Mouse (Mus musculus): Measurements from ENCODE around the gene Phlda2. TPM values are rescaled to one million over a fixed set of nuclear protein-coding genes. Genes with fewer than 3 reads are reported as not detected.

Phlda2 gene
- polyA plus RNA-seq, 1 experiment from 2014 or later, result 0.37 TPM

DNA sequence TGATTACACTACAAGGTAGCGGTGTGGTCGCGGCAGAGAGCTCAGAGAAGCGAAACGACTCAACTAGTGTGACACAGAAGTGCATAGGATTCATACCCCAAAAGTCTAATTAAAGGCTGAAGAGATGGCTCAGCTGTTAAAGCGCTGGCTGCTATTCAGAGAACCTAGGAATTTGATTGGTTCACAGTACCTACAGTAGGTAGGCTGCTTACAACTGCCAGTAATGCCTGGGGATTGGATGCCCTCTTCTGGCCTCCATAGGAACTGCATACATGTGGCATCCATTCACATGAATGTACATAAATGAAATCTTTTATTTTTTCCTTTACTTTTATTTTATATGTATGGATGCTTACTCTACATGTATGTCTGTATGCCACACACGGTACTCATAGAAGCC lies 3.7 kb upstream of the Phlda2 start:
- Histone ChIP-seq H3K27ac (ENCODE audit: low read depth, low read length) (no peak overlapping the region), H3K36me3 (ENCODE audit: control insufficient read depth, insufficient read depth, low read length) (no peaks in the 10 kb centered on the region), H3K9me3 (ENCODE audit: control insufficient read depth, low read length) (no peaks in the 10 kb centered on the region), H3K4me2 (no peak overlapping the region), H3K27me3 (ENCODE audit: control insufficient read depth, insufficient read depth, low read length) (peaks cover 26% of the 10 kb centered on the region), H3K4me1 (ENCODE audit: control insufficient read depth, insufficient read depth, low read length) (peaks cover 5% of the 10 kb centered on the region; the same call in 1 of the 2 replicates), H3K4me3 (ENCODE audit: low read depth, low read length) (no peak overlapping the region), H3K9ac (ENCODE audit: low read length) (no peak overlapping the region)
- 30% methylated on average over 7 of the region's 7 CpGs for WGBS
- ATAC-seq (ENCODE audit: low FRiP score) (no peak), DNase-seq (ENCODE audit: low spot score, missing footprints) (peak; percentile 92)

DNA sequence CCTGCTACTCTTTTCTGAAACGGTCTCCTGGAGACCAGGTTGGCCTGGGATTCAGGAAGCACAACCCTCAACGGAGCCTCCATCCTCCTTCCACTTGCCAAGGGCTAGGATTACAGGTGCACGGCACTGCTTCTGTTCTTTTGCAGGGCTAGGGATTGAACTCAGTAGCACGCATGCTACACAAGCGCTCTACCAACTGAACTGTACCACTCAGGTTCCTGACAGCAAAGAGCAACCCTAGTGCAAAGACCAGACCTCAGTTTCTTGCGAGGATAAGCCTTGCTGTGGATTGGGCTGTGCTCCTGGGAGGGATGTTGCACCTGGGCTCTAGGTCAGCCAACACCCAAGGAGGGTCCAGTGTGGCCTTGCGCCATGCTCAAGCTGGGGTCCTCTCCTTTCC lies 3.3 kb upstream of the Phlda2 start:
- DNase-seq (ENCODE audit: low spot score, missing footprints), result no peak
- Histone ChIP-seq H3K4me1 (ENCODE audit: control insufficient read depth, insufficient read depth, low read length) (peaks cover 5% of the 10 kb centered on the region; the same call in 1 of the 2 replicates), H3K27me3 (ENCODE audit: control insufficient read depth, insufficient read depth, low read length) (peaks cover 30% of the 10 kb centered on the region), H3K4me3 (ENCODE audit: low read depth, low read length) (no peak overlapping the region), H3K9me3 (ENCODE audit: control insufficient read depth, low read length) (no peaks in the 10 kb centered on the region), H3K4me2 (no peak overlapping the region), H3K27ac (ENCODE audit: low read depth, low read length) (no peak overlapping the region), H3K9ac (ENCODE audit: low read length) (no peak overlapping the region), H3K36me3 (ENCODE audit: control insufficient read depth, insufficient read depth, low read length) (no peaks in the 10 kb centered on the region)
- 69% methylated on average over 7 of the region's 7 CpGs for WGBS
- no peak for ATAC-seq (ENCODE audit: low FRiP score)

DNA sequence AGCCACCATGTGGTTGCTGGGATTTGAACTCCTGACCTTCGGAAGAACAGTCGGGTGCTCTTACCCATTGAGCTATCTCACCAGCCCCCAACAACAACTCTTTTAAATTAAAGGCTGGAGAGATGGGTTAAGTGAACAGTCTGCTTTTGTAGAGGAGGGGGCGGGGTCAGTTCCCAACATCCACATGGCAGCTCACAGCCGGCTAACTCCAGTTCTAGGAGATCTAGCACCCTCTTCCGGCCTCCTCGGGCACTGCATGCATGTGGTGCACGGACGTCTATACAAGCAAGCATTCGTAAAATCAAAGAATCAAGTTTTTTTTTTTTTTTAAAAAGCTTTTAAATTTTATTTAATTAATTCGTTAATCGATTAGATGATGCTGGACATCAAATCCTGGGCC lies 2.9 kb upstream of the Phlda2 start:
- DNase-seq (ENCODE audit: low spot score, missing footprints) (peak; percentile 94), ATAC-seq (ENCODE audit: low FRiP score) (no peak)
- Histone ChIP-seq H3K27ac (ENCODE audit: low read depth, low read length) (no peak overlapping the region), H3K9me3 (ENCODE audit: control insufficient read depth, low read length) (no peaks in the 10 kb centered on the region), H3K4me2 (no peak overlapping the region), H3K9ac (ENCODE audit: low read length) (no peak overlapping the region), H3K27me3 (ENCODE audit: control insufficient read depth, insufficient read depth, low read length) (peaks cover 35% of the 10 kb centered on the region), H3K36me3 (ENCODE audit: control insufficient read depth, insufficient read depth, low read length) (no peaks in the 10 kb centered on the region), H3K4me1 (ENCODE audit: control insufficient read depth, insufficient read depth, low read length) (peaks cover 5% of the 10 kb centered on the region; the same call in 1 of the 2 replicates), H3K4me3 (ENCODE audit: low read depth, low read length) (no peak overlapping the region)
- WGBS, result 26% methylated on average over 11 of the region's 11 CpGs

DNA sequence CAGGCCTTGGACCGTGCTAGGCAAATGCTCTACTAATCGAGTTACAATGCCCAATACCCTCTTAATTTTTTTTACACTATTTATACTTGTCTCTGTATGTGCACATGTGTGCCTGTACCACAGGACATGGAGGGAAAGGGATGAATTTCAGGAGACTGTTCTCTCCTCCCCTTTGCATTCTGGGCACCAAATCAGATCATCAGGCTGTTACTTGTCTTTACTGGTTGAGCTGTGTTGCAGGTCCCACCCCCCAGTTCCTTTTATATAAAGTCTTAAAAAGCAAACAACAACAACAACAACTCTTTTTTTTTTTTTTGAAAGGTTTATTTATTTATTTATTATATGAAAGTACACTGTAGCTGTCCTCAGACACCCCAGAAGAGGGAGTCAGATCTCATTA lies 2.5 kb upstream of the Phlda2 start:
- ATAC-seq (ENCODE audit: low FRiP score), result no peak
- WGBS, result 90% methylated on average over 2 of the region's 2 CpGs
- Histone ChIP-seq H3K36me3 (ENCODE audit: control insufficient read depth, insufficient read depth, low read length) (no peaks in the 10 kb centered on the region), H3K27me3 (ENCODE audit: control insufficient read depth, insufficient read depth, low read length) (peaks cover 39% of the 10 kb centered on the region), H3K4me2 (no peak overlapping the region), H3K27ac (ENCODE audit: low read depth, low read length) (no peak overlapping the region), H3K9me3 (ENCODE audit: control insufficient read depth, low read length) (no peaks in the 10 kb centered on the region), H3K4me1 (ENCODE audit: control insufficient read depth, insufficient read depth, low read length) (peaks cover 5% of the 10 kb centered on the region; the same call in 1 of the 2 replicates), H3K9ac (ENCODE audit: low read length) (no peak overlapping the region), H3K4me3 (ENCODE audit: low read depth, low read length) (no peak overlapping the region)
- no peak for DNase-seq (ENCODE audit: low spot score, missing footprints)

DNA sequence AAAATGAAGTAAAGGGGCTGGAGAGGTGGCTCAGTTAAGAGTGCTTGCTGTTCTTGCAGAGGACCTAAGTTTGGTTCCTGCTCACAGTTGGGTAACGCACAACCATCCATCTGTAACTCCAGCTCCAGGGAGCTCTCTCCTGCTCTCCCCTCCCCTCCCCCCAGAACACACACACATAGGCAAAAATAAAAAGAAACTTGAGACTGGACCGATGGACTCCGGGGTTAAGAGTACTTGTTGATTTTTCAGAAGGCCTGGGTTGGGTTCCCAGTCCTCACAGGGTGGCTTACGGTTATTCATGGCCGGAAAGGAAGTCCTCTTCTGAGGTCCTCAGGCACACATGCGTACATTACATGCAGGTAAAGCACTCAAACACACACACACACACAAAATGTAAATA lies 976 bp upstream of the Phlda2 start:
- Histone ChIP-seq H3K9me3 (ENCODE audit: control insufficient read depth, low read length) (no peaks in the 10 kb centered on the region), H3K27me3 (ENCODE audit: control insufficient read depth, insufficient read depth, low read length) (peaks cover 42% of the 10 kb centered on the region), H3K4me1 (ENCODE audit: control insufficient read depth, insufficient read depth, low read length) (peaks cover 5% of the 10 kb centered on the region; the same call in 1 of the 2 replicates), H3K4me3 (ENCODE audit: low read depth, low read length) (no peak overlapping the region), H3K36me3 (ENCODE audit: control insufficient read depth, insufficient read depth, low read length) (no peaks in the 10 kb centered on the region), H3K9ac (ENCODE audit: low read length) (no peak overlapping the region), H3K4me2 (no peak overlapping the region), H3K27ac (ENCODE audit: low read depth, low read length) (no peak overlapping the region)
- ATAC-seq (ENCODE audit: low FRiP score) (no peak), DNase-seq (ENCODE audit: low spot score, missing footprints) (no peak)
- WGBS, result 84% methylated on average over 6 of the region's 6 CpGs

DNA sequence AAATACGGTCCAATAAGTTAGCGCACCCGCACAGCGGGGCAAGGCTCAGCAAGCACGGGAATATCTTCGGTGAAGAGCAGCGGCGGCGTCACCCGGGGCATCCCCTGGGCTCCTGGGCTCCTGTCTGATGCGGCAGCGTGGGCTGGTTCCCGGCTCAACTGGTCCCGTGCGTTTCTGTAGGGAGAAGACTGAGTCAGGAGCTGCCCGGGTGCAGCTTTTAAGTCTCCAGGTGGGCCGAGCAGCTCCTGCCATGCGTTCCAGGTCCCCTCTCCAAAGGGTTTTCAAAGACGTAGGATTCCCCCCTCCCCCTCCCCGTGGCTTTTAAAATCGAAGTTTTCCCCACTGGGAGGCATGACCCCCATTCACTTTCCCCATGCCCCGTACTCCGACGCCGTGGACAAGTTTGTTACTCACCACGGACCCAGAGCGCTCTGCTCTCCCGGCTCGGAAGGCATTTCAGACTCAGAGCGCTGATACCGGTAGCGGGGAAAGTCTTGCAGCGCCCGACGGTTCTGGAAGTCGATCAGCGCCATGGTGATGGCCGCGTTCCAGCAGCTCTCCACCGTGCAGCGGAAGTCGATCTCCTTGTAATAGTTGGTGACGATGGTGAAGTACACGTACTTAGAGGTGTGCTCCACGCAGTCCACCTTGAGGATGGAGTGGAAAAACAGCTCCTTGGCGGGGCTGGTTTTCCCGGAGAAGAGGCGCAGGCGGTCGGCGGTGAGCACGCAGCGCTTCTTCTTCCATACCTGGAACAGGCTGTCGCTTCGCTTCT lies 1.1 kb downstream of the Phlda2 start:
- Histone ChIP-seq H3K27ac (ENCODE audit: low read depth, low read length) (no peak overlapping the region), H3K4me2 (peak overlapping the region; percentile 57), H3K9me3 (ENCODE audit: control insufficient read depth, low read length) (no peaks in the 10 kb centered on the region), H3K27me3 (ENCODE audit: control insufficient read depth, insufficient read depth, low read length) (peaks cover 42% of the 10 kb centered on the region), H3K36me3 (ENCODE audit: control insufficient read depth, insufficient read depth, low read length) (no peaks in the 10 kb centered on the region), H3K4me3 (ENCODE audit: low read depth, low read length) (peak overlapping the region; percentile 34), H3K9ac (ENCODE audit: low read length) (0 out of 2 replicates have a peak overlapping the region, but pooled peaks have one; percentile 9), H3K4me1 (ENCODE audit: control insufficient read depth, insufficient read depth, low read length) (peaks cover 5% of the 10 kb centered on the region; the same call in 1 of the 2 replicates)
- DNase-seq (ENCODE audit: low spot score, missing footprints) (peak; percentile 96), ATAC-seq (ENCODE audit: low FRiP score) (no peak)
- WGBS, result 7% methylated on average over 55 of the region's 55 CpGs

DNA sequence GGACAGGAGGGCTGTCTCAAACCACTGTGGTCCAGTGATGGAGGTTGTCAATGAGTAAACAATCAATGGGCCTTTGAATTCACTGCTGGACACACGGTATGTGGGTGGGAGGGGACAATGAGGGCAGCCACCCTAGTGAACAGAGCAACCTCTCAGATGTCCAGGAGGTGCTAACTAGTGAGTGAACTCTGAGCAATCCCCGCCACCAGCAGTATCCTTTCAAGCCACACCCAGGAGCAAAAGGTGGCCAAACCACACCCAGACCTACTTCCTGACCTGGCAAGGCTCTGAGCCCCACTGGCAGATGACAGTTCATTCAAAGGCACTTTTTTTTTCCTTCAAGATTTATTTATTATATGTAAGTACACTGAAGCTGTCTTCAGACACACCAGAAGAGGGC lies 2.0 kb downstream of the Phlda2 start:
- no peak for DNase-seq (ENCODE audit: low spot score, missing footprints)

DNA sequence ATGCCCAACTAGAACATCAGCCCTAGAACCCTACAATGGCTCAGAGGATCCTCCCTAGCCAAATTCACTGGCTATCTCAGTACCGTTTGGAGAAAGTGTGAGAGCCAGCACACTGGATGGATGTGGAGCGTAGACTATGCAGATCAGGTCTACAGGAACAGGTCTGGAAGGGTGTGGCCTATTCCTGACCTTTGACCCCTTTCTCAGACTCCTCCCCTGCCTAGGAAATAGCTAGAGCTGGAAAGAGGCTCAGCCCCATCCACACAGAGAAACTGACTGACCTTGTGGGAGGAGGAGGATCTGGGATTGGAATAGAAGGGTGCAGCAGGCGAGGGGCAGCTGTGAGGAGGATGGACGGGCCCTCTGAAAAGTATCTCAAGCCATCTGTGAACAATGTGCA lies 4.4 kb downstream of the Phlda2 start:
- H3K27me3 ChIP-seq (ENCODE audit: control insufficient read depth, insufficient read depth, low read length), result peaks cover 35% of the 10 kb centered on the region
- 83% methylated on average over 4 of the region's 4 CpGs for WGBS
- H3K4me1 ChIP-seq (ENCODE audit: control insufficient read depth, insufficient read depth, low read length), result peaks cover 5% of the 10 kb centered on the region; the same call in 1 of the 2 replicates
- H3K27ac ChIP-seq (ENCODE audit: low read depth, low read length), result no peak overlapping the region
- no peak overlapping the region for H3K4me2 ChIP-seq
- H3K36me3 ChIP-seq (ENCODE audit: control insufficient read depth, insufficient read depth, low read length), result no peaks in the 10 kb centered on the region
- no peak overlapping the region for H3K9ac ChIP-seq (ENCODE audit: low read length)
- H3K4me3 ChIP-seq (ENCODE audit: low read depth, low read length), result no peak overlapping the region
- no peaks in the 10 kb centered on the region for H3K9me3 ChIP-seq (ENCODE audit: control insufficient read depth, low read length)
- ATAC-seq (ENCODE audit: low FRiP score) (no peak), DNase-seq (ENCODE audit: low spot score, missing footprints) (no peak)

More for the DNA sequence above, 2.0 kb downstream of the Phlda2 start:
- H3K4me1 ChIP-seq (ENCODE audit: control insufficient read depth, insufficient read depth, low read length), result peaks cover 5% of the 10 kb centered on the region; the same call in 1 of the 2 replicates
- H3K9me3 ChIP-seq (ENCODE audit: control insufficient read depth, low read length), result no peaks in the 10 kb centered on the region
- H3K4me2 ChIP-seq, result no peak overlapping the region
- H3K4me3 ChIP-seq (ENCODE audit: low read depth, low read length), result no peak overlapping the region
- no peak for ATAC-seq (ENCODE audit: low FRiP score)
- 42% methylated on average over 2 of the region's 2 CpGs for WGBS
- H3K27ac ChIP-seq (ENCODE audit: low read depth, low read length), result no peak overlapping the region
- H3K9ac ChIP-seq (ENCODE audit: low read length), result no peak overlapping the region
- H3K27me3 ChIP-seq (ENCODE audit: control insufficient read depth, insufficient read depth, low read length), result peaks cover 42% of the 10 kb centered on the region
- no peaks in the 10 kb centered on the region for H3K36me3 ChIP-seq (ENCODE audit: control insufficient read depth, insufficient read depth, low read length)

DNA sequence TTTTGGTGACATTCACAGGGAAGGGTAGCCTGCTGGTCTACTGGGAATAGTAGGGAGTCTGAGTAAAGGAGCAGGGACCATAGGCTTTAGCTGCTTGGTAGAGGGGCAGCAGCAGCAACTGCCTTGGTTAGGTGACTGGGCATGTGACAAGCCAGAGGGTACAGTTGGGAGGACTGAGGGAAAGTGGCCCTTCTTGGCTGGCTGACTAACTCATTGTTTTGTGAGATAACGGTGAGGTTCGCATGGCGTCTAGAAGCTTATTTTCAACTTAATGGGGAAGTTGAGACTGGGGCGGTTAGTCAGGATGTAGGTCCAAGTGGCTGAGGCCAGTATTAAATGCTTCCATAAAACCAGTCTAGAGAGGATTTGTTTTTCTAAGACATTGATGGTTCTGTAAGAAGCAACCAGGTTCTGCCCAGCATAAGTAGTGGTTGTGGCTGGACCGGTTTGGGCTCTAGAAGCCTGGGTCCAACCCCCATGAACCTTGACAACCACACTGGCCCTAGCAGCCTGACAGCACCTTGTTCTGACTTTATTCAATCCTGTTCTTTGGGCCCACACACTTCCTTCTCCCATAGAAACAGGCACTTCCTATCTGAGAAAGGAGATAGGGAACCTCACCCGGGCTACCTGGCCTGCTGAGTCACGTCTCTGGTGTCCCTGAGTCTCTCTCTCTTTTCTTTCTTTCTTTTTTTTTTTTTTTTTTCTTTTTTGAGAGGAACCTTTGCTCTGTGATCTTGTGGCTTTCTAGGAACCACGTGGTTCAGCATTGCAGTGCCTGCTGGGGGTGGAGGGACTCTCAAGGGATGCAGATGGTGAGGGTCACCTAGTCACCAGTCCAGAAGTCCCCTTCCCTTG lies 7.6 kb downstream of the Phlda2 start:
- no peaks in the 10 kb centered on the region for H3K9me3 ChIP-seq (ENCODE audit: control insufficient read depth, low read length)
- H3K9ac ChIP-seq (ENCODE audit: low read length), result no peak overlapping the region
- WGBS, result 82% methylated on average over 8 of the region's 8 CpGs
- ATAC-seq (ENCODE audit: low FRiP score) (no peak), DNase-seq (ENCODE audit: low spot score, missing footprints) (no peak)
- H3K27ac ChIP-seq (ENCODE audit: low read depth, low read length), result no peak overlapping the region
- H3K4me1 ChIP-seq (ENCODE audit: control insufficient read depth, insufficient read depth, low read length), result no peaks in the 10 kb centered on the region
- peaks cover 2% of the 10 kb centered on the region; the same call in 1 of the 2 replicates for H3K27me3 ChIP-seq (ENCODE audit: control insufficient read depth, insufficient read depth, low read length)
- no peaks in the 10 kb centered on the region for H3K36me3 ChIP-seq (ENCODE audit: control insufficient read depth, insufficient read depth, low read length)
- H3K4me3 ChIP-seq (ENCODE audit: low read depth, low read length), result no peak overlapping the region
- H3K4me2 ChIP-seq, result no peak overlapping the region

Measured in midbrain, embryonic 11.5 days (tissue).